Mouse (Mus musculus): ENCODE measurements around the gene Ripk1. TPM values are rescaled to one million over a fixed set of nuclear protein-coding genes. Genes with fewer than 3 reads are reported as not detected.
"Not testable (repeated sequence)": the region's sequence is repeated elsewhere in the genome, so short reads cannot be mapped to it uniquely, and the experiment has no call there.

Gene Ripk1
- polyA plus RNA-seq, 1 experiment from 2014 or later: 17.8 TPM

- Histone ChIP-seq H3K36me3 (ENCODE audit: control insufficient read depth, insufficient read depth, low read length) (peaks cover 2% of the 10 kb centered on the region; the same call in 1 of the 2 replicates), H3K4me3 (replicated peaks; ENCODE audit: low read length) (no peak overlapping the region), H3K27ac (ENCODE audit: low read length) (no peak overlapping the region), H3K4me2 (ENCODE audit: low read depth, low read length) (no peak overlapping the region), H3K9ac (ENCODE audit: low read length) (no peak overlapping the region), H3K4me1 (ENCODE audit: control insufficient read depth, insufficient read depth, low read length) (no peaks in the 10 kb centered on the region), H3K27me3 (ENCODE audit: control insufficient read depth, insufficient read depth, low read length) (no peaks in the 10 kb centered on the region), H3K9me3 (replicated peaks; ENCODE audit: control insufficient read depth, low read length) (no peaks in the 10 kb centered on the region)
- 83% methylated on average over 10 of the region's 10 CpGs for WGBS
- ATAC-seq (ENCODE audit: insufficient read depth, low FRiP score): no peak
These were observed 60.3 kb downstream of the Ripk1 start for GRCm38 (mm10) chr13:34062466-34062865.

GRCm38 (mm10) chr13:34066351-34066750 is 64.2 kb downstream of the Ripk1 start:
- 70% methylated on average over 1 of the region's 1 CpGs for WGBS
- Histone ChIP-seq H3K4me3 (replicated peaks; ENCODE audit: low read length) (no peak overlapping the region), H3K4me2 (ENCODE audit: low read depth, low read length) (no peak overlapping the region), H3K36me3 (ENCODE audit: control insufficient read depth, insufficient read depth, low read length) (peaks cover 2% of the 10 kb centered on the region; the same call in 1 of the 2 replicates), H3K27me3 (ENCODE audit: control insufficient read depth, insufficient read depth, low read length) (no peaks in the 10 kb centered on the region), H3K9me3 (replicated peaks; ENCODE audit: control insufficient read depth, low read length) (no peaks in the 10 kb centered on the region), H3K27ac (ENCODE audit: low read length) (no peak overlapping the region), H3K9ac (ENCODE audit: low read length) (no peak overlapping the region), H3K4me1 (ENCODE audit: control insufficient read depth, insufficient read depth, low read length) (no peaks in the 10 kb centered on the region)
- no peak for ATAC-seq (ENCODE audit: insufficient read depth, low FRiP score)

- WGBS: 44% methylated on average over 4 of the region's 4 CpGs
- ATAC-seq (ENCODE audit: insufficient read depth, low FRiP score): no peak
These were observed 68.1 kb downstream of the Ripk1 start for GRCm38 (mm10) chr13:34070296-34070695.

GRCm38 (mm10) chr13:34071836-34072235 is 69.7 kb downstream of the Ripk1 start:
- Histone ChIP-seq H3K36me3 (ENCODE audit: control insufficient read depth, insufficient read depth, low read length) (no peaks in the 10 kb centered on the region), H3K9me3 (replicated peaks; ENCODE audit: control insufficient read depth, low read length) (no peaks in the 10 kb centered on the region), H3K4me3 (replicated peaks; ENCODE audit: low read length) (no peak overlapping the region), H3K4me1 (ENCODE audit: control insufficient read depth, insufficient read depth, low read length) (peaks cover 2% of the 10 kb centered on the region; the same call in 1 of the 2 replicates), H3K27me3 (ENCODE audit: control insufficient read depth, insufficient read depth, low read length) (no peaks in the 10 kb centered on the region), H3K27ac (ENCODE audit: low read length) (no peak overlapping the region), H3K9ac (ENCODE audit: low read length) (no peak overlapping the region), H3K4me2 (ENCODE audit: low read depth, low read length) (no peak overlapping the region)
- no peak for ATAC-seq (ENCODE audit: insufficient read depth, low FRiP score)
- WGBS: 87% methylated on average over 6 of the region's 6 CpGs

More at GRCm38 (mm10) chr13:34070296-34070695, 68.1 kb downstream of the Ripk1 start:
- Histone ChIP-seq H3K36me3 (ENCODE audit: control insufficient read depth, insufficient read depth, low read length) (no peaks in the 10 kb centered on the region), H3K9me3 (replicated peaks; ENCODE audit: control insufficient read depth, low read length) (no peaks in the 10 kb centered on the region), H3K27me3 (ENCODE audit: control insufficient read depth, insufficient read depth, low read length) (no peaks in the 10 kb centered on the region), H3K4me1 (ENCODE audit: control insufficient read depth, insufficient read depth, low read length) (no peaks in the 10 kb centered on the region), H3K4me2 (ENCODE audit: low read depth, low read length) (no peak overlapping the region), H3K27ac (ENCODE audit: low read length) (no peak overlapping the region), H3K9ac (ENCODE audit: low read length) (no peak overlapping the region), H3K4me3 (replicated peaks; ENCODE audit: low read length) (no peak overlapping the region)

GRCm38 (mm10) chr13:34072847-34073246 is 70.7 kb downstream of the Ripk1 start:
- no peak overlapping the region for H3K4me3 ChIP-seq (replicated peaks; ENCODE audit: low read length)
- H3K4me1 ChIP-seq (ENCODE audit: control insufficient read depth, insufficient read depth, low read length): peaks cover 8% of the 10 kb centered on the region; the same call in 1 of the 2 replicates
- H3K9me3 ChIP-seq (replicated peaks; ENCODE audit: control insufficient read depth, low read length): no peaks in the 10 kb centered on the region
- H3K27ac ChIP-seq (ENCODE audit: low read length): no peak overlapping the region
- H3K36me3 ChIP-seq (ENCODE audit: control insufficient read depth, insufficient read depth, low read length): no peaks in the 10 kb centered on the region
- H3K9ac ChIP-seq (ENCODE audit: low read length): no peak overlapping the region
- no peak for ATAC-seq (ENCODE audit: insufficient read depth, low FRiP score)
- H3K27me3 ChIP-seq (ENCODE audit: control insufficient read depth, insufficient read depth, low read length): no peaks in the 10 kb centered on the region
- whole genome bisulfite sequencing: 65% methylated on average over 3 of the region's 3 CpGs
- no peak overlapping the region for H3K4me2 ChIP-seq (ENCODE audit: low read depth, low read length)

GRCm38 (mm10) chr13:34074441-34074840 is 72.3 kb downstream of the Ripk1 start:
- peaks cover 12% of the 10 kb centered on the region for H3K4me1 ChIP-seq (ENCODE audit: control insufficient read depth, insufficient read depth, low read length)
- not testable (repeated sequence) for H3K4me2 ChIP-seq (ENCODE audit: low read depth, low read length); H3K4me3 ChIP-seq (replicated peaks; ENCODE audit: low read length); H3K9ac ChIP-seq (ENCODE audit: low read length); H3K9me3 ChIP-seq (replicated peaks; ENCODE audit: control insufficient read depth, low read length); ATAC-seq (ENCODE audit: insufficient read depth, low FRiP score); H3K27ac ChIP-seq (ENCODE audit: low read length); H3K36me3 ChIP-seq (ENCODE audit: control insufficient read depth, insufficient read depth, low read length); H3K27me3 ChIP-seq (ENCODE audit: control insufficient read depth, insufficient read depth, low read length)
- 94% methylated on average over 9 of the region's 17 CpGs for WGBS

- not testable (repeated sequence) for H3K27me3 ChIP-seq (ENCODE audit: control insufficient read depth, insufficient read depth, low read length); H3K9ac ChIP-seq (ENCODE audit: low read length); ATAC-seq (ENCODE audit: insufficient read depth, low FRiP score); H3K36me3 ChIP-seq (ENCODE audit: control insufficient read depth, insufficient read depth, low read length); H3K4me2 ChIP-seq (ENCODE audit: low read depth, low read length); H3K4me3 ChIP-seq (replicated peaks; ENCODE audit: low read length); H3K9me3 ChIP-seq (replicated peaks; ENCODE audit: control insufficient read depth, low read length); H3K27ac ChIP-seq (ENCODE audit: low read length)
- 89% methylated on average over 6 of the region's 6 CpGs for WGBS
- H3K4me1 ChIP-seq (ENCODE audit: control insufficient read depth, insufficient read depth, low read length): peaks cover 12% of the 10 kb centered on the region
These were observed 73.7 kb downstream of the Ripk1 start for GRCm38 (mm10) chr13:34075893-34076292.

GRCm38 (mm10) chr13:34076561-34077491 is 74.7 kb downstream of the Ripk1 start:
- peaks cover 12% of the 10 kb centered on the region for H3K4me1 ChIP-seq (ENCODE audit: control insufficient read depth, insufficient read depth, low read length)
- H3K9me3 ChIP-seq (replicated peaks; ENCODE audit: control insufficient read depth, low read length): no peaks in the 10 kb centered on the region
- WGBS: 33% methylated on average over 20 of the region's 20 CpGs
- peak overlapping the region; percentile 89 for H3K4me2 ChIP-seq (ENCODE audit: low read depth, low read length)
- peak overlapping the region; percentile 66; the same call in 1 of the 2 replicates for H3K27ac ChIP-seq (ENCODE audit: low read length)
- no peaks in the 10 kb centered on the region for H3K27me3 ChIP-seq (ENCODE audit: control insufficient read depth, insufficient read depth, low read length)
- no peaks in the 10 kb centered on the region for H3K36me3 ChIP-seq (ENCODE audit: control insufficient read depth, insufficient read depth, low read length)
- peak; percentile 45 for ATAC-seq (ENCODE audit: insufficient read depth, low FRiP score)
- peak overlapping the region; percentile 52; the same call in 1 of the 2 replicates for H3K9ac ChIP-seq (ENCODE audit: low read length)
- H3K4me3 ChIP-seq (replicated peaks; ENCODE audit: low read length): peak overlapping the region; percentile 88

- H3K9me3 ChIP-seq (replicated peaks; ENCODE audit: control insufficient read depth, low read length): no peaks in the 10 kb centered on the region
- H3K36me3 ChIP-seq (ENCODE audit: control insufficient read depth, insufficient read depth, low read length): no peaks in the 10 kb centered on the region
- H3K27me3 ChIP-seq (ENCODE audit: control insufficient read depth, insufficient read depth, low read length): no peaks in the 10 kb centered on the region
- WGBS: under 1% methylated on average over 45 of the region's 45 CpGs
- peak within 1 kb of the TSS; percentile 88 for H3K4me3 ChIP-seq (replicated peaks; ENCODE audit: low read length)
- peak within 1 kb of the TSS; percentile 91 for H3K9ac ChIP-seq (ENCODE audit: low read length)
- peak within 1 kb of the TSS; percentile 66 for H3K27ac ChIP-seq (ENCODE audit: low read length)
- H3K4me1 ChIP-seq (ENCODE audit: control insufficient read depth, insufficient read depth, low read length): peaks cover 12% of the 10 kb centered on the region
- ATAC-seq (ENCODE audit: insufficient read depth, low FRiP score): peak; percentile 89
- H3K4me2 ChIP-seq (ENCODE audit: low read depth, low read length): peak within 1 kb of the TSS; percentile 89
These were observed 75.5 kb downstream of the Ripk1 start, which contains the start of gene Tubb2a for GRCm38 (mm10) chr13:34077492-34078271. Gene Tubb2a (minus strand): TSS chr13:34078007.

Data from stomach, embryonic 16.5 days (tissue).